Mouse (Mus musculus) lung, postnatal 0 days (tissue): ENCODE data around the gene Rnf182.

Experiments used
- CTCF ChIP-seq: IDR thresholded peaks from 2 replicates; pipeline ENCODE4 v1.5.1; 2016; ENCODE audit warnings: antibody characterized with exemption, mild to moderate bottlenecking
- EP300 ChIP-seq: IDR thresholded peaks from 2 replicates; pipeline ENCODE4 v1.6.1; 2016; ENCODE audit warnings: antibody characterized with exemption, mild to moderate bottlenecking, control low read depth

GRCm38 (mm10) chr13:43577766-43578165 lies 37.7 kb upstream of the Rnf182 start:
- no peak for TF ChIP-seq CTCF
- no peak for TF ChIP-seq EP300
